24 mouse cellular contexts compared by ENCODE assay signal in genomic region chr7:68744206-68744605, GRCm38 (mm10).
"Had no signal": no experiment of that assay in that cellular context is flagged by ENCODE, and none has a peak within 500 bp of the region (broad histone marks: within the 10 kb centered on the region; RNA-seq: fewer than 3 reads in every experiment).

No protein-coding gene starts in this region.

- DNase-seq: gastrocnemius, postnatal 10 days; gastrocnemius, postnatal 25 days; heart, postnatal 14 days; heart, postnatal 36 days; kidney, adult 11 months; kidney, adult 2 months; kidney, adult 9 months; kidney, postnatal 14 days; kidney, postnatal 36 days; left cerebral cortex, postnatal 4 days; lung, adult 18-20 months had no signal

- H3K4me2 ChIP-seq: heart, embryonic 13.5 days; heart, embryonic 15.5 days; hindbrain, embryonic 13.5 days; hindbrain, embryonic 15.5 days; kidney, embryonic 15.5 days; limb, embryonic 13.5 days; limb, embryonic 15.5 days; liver, embryonic 12.5 days had no signal

- H3K9ac ChIP-seq: heart, embryonic 13.5 days; heart, embryonic 15.5 days; hindbrain, embryonic 13.5 days; hindbrain, embryonic 15.5 days; kidney, embryonic 15.5 days; limb, embryonic 13.5 days; limb, embryonic 15.5 days; liver, embryonic 12.5 days; liver, embryonic 14.5 days had no signal

- H3K27ac ChIP-seq: heart, embryonic 10.5 days; heart, embryonic 13.5 days; heart, embryonic 15.5 days; hindbrain, embryonic 13.5 days; hindbrain, embryonic 15.5 days; hindbrain, postnatal 0 days; kidney, embryonic 15.5 days; kidney, postnatal 0 days; limb, embryonic 13.5 days; limb, embryonic 15.5 days; liver, embryonic 12.5 days; liver, embryonic 14.5 days had no signal

- H3K9me3 ChIP-seq: heart, embryonic 10.5 days; heart, embryonic 13.5 days; heart, embryonic 15.5 days; hindbrain, embryonic 13.5 days; hindbrain, embryonic 15.5 days; kidney, embryonic 15.5 days; limb, embryonic 13.5 days; limb, embryonic 15.5 days; liver, embryonic 12.5 days had no signal

- H3K27me3 ChIP-seq: heart, embryonic 13.5 days; heart, embryonic 15.5 days; hindbrain, embryonic 13.5 days; hindbrain, embryonic 15.5 days; kidney, embryonic 15.5 days; limb, embryonic 13.5 days; limb, embryonic 15.5 days; liver, embryonic 12.5 days had no signal

- H3K4me3 ChIP-seq: heart, embryonic 10.5 days; heart, embryonic 13.5 days; heart, embryonic 15.5 days; hindbrain, embryonic 13.5 days; hindbrain, embryonic 15.5 days; kidney, embryonic 15.5 days; limb, embryonic 13.5 days; limb, embryonic 15.5 days; liver, embryonic 12.5 days had no signal

- ATAC-seq: hindbrain, postnatal 0 days; intestine, embryonic 16.5 days; liver, embryonic 12.5 days had no signal
